Mouse (Mus musculus) cerebellum, postnatal 36 days (tissue): ENCODE data around the gene St7.

Source experiments
- DNase-seq, 2 experiments: peaks; one replicate each; pipeline ENCODE4 v3.0.0; 2021 to 2022; ENCODE audit warnings: mixed read lengths in 2 of 2

The St7 gene

GRCm38 (mm10) chr6:17720022-17720421 lies 27.3 kb downstream of the St7 start:
- DNase-seq, result no peak

GRCm38 (mm10) chr6:17721706-17722105 lies 29.0 kb downstream of the St7 start:
- DNase-seq, result no peak

- DNase-seq, result peak; percentile 61 to 73
Observed at GRCm38 (mm10) chr6:17725841-17726460, 33.2 kb downstream of the St7 start.

GRCm38 (mm10) chr6:17727241-17727640 lies 34.5 kb downstream of the St7 start:
- DNase-seq, result no peak

- no peak for DNase-seq
Observed at GRCm38 (mm10) chr6:17727891-17728790, 35.4 kb downstream of the St7 start.

GRCm38 (mm10) chr6:17730122-17730521 lies 37.4 kb downstream of the St7 start:
- DNase-seq, result no peak

- no peak for DNase-seq
Observed at GRCm38 (mm10) chr6:17731694-17732093, 39.0 kb downstream of the St7 start.

GRCm38 (mm10) chr6:17733951-17734411 lies 41.2 kb downstream of the St7 start:
- DNase-seq, result no peak

- DNase-seq, result no peak
Observed at GRCm38 (mm10) chr6:17737262-17737948, 44.7 kb downstream of the St7 start.

GRCm38 (mm10) chr6:17740128-17740527 lies 47.4 kb downstream of the St7 start:
- DNase-seq, result no peak

GRCm38 (mm10) chr6:17741639-17742038 lies 48.9 kb downstream of the St7 start:
- DNase-seq, result no peak

- DNase-seq, result no peak
Observed at GRCm38 (mm10) chr6:17742209-17742608, 49.5 kb downstream of the St7 start.

- no peak for DNase-seq
Observed at GRCm38 (mm10) chr6:17743325-17743724, 50.6 kb downstream of the St7 start.

- DNase-seq, result no peak
Observed at GRCm38 (mm10) chr6:17747724-17748123, 55.0 kb downstream of the St7 start.

- DNase-seq, result peak; percentile 82 to 87
Observed at GRCm38 (mm10) chr6:17748866-17749582, 56.3 kb downstream of the St7 start.

- DNase-seq, result peak in 1 of 2 experiments; percentile 49
Observed at GRCm38 (mm10) chr6:17749596-17749995, 56.9 kb downstream of the St7 start.

- peak in 1 of 2 experiments; percentile 33 for DNase-seq
Observed at GRCm38 (mm10) chr6:17750041-17750660, 57.4 kb downstream of the St7 start.

GRCm38 (mm10) chr6:17750957-17751356 lies 58.2 kb downstream of the St7 start:
- DNase-seq, result no peak

- DNase-seq, result no peak
Observed at GRCm38 (mm10) chr6:17755902-17756301, 63.2 kb downstream of the St7 start.

- no peak for DNase-seq
Observed at GRCm38 (mm10) chr6:17758568-17758967, 65.8 kb downstream of the St7 start.

GRCm38 (mm10) chr6:17763963-17764659 lies 71.4 kb downstream of the St7 start:
- DNase-seq, result no peak

- DNase-seq, result no peak
Observed at GRCm38 (mm10) chr6:17764660-17764998, 71.9 kb downstream of the St7 start.
